Mouse (Mus musculus) CH12.LX (cell line): Measurements from ENCODE around the gene Gm11042. TPM values are rescaled to one million over a fixed set of nuclear protein-coding genes. Genes with fewer than 3 reads are reported as not detected.

Experiments used
- DNase-seq: peaks from one replicate; pipeline ENCODE4 v3.0.0-alpha.2; 2013; ENCODE audit errors: extremely low read depth
- H3K27ac ChIP-seq: 2 replicates; pipeline ENCODE4 v1.5.1; 2012; ENCODE audit warnings: low read depth, mild to moderate bottlenecking, control low read depth, moderate library complexity; ENCODE audit not compliant: insufficient read depth
- H3K27me3 ChIP-seq: replicated peaks from 2 replicates; pipeline ENCODE3; 2012; ENCODE audit warnings: inconsistent platforms
- H3K36me3 ChIP-seq, 2 experiments: replicated peaks in 1 of 2; 2 replicates each; pipeline versions ENCODE3 to v1.6.1; 2012; ENCODE audit warnings: inconsistent platforms in 1 of 2, low read length in 1 of 2, mild to moderate bottlenecking in 1 of 2, mixed read lengths in 1 of 2, moderate library complexity in 1 of 2; ENCODE audit not compliant: control insufficient read depth in 1 of 2, insufficient read depth in 1 of 2
- H3K4me1 ChIP-seq, 2 experiments: 2 replicates each; pipeline ENCODE4 v1.6.1; 2012; ENCODE audit warnings: inconsistent platforms in 1 of 2, moderate library complexity in 1 of 2; ENCODE audit not compliant: insufficient read depth in 2 of 2, control insufficient read depth in 1 of 2
- H3K4me2 ChIP-seq: 2 replicates; pipeline ENCODE4 v1.6.1; 2012; ENCODE audit warnings: low read depth, mild to moderate bottlenecking, control low read depth; ENCODE audit not compliant: poor library complexity, insufficient read depth, severe bottlenecking
- H3K4me3 ChIP-seq, 3 experiments: fragments of 150-350 bp in 1 of 3; sonication (generic) in 1 of 3; replicated peaks in 1 of 3; 2 replicates each; pipeline versions ENCODE3 to v1.5.1; 2011 to 2012; ENCODE audit warnings: low read depth in 2 of 3, low read length in 2 of 3, mild to moderate bottlenecking in 2 of 3, moderate library complexity in 2 of 3, control low read depth in 1 of 3, improper control_type of control experiment in 1 of 3, inconsistent platforms in 1 of 3, mixed read lengths in 1 of 3; ENCODE audit not compliant: poor library complexity in 1 of 3
- H3K79me2 ChIP-seq: replicated peaks from 2 replicates; pipeline ENCODE4 v1.6.1; 2012; ENCODE audit warnings: mild to moderate bottlenecking, moderate library complexity; ENCODE audit not compliant: control insufficient read depth, poor library complexity, insufficient read depth, severe bottlenecking; ENCODE audit errors: extremely low read depth
- H3K9ac ChIP-seq: 2 replicates; pipeline ENCODE4 v1.6.1; 2012; ENCODE audit warnings: low read depth, mild to moderate bottlenecking, control low read depth, moderate library complexity; ENCODE audit not compliant: insufficient read depth
- H3K9me3 ChIP-seq: replicated peaks from 2 replicates; pipeline ENCODE3; 2012; ENCODE audit warnings: low read length, inconsistent platforms, mixed read lengths
- ELF1 ChIP-seq: IDR thresholded peaks from 2 replicates; pipeline ENCODE4 v1.6.1; 2014; ENCODE audit warnings: low read depth, mild to moderate bottlenecking, inconsistent platforms, low read length, improper control_type of control experiment
- EP300 ChIP-seq: IDR thresholded peaks from 2 replicates; pipeline ENCODE4 v1.6.1; 2011; ENCODE audit warnings: low read length, improper control_type of control experiment
- ETS1 ChIP-seq: conservative IDR thresholded peaks from 2 replicates; pipeline ENCODE4 v1.6.1; 2012; ENCODE audit warnings: low read depth, mild to moderate bottlenecking, inconsistent platforms, low read length, improper control_type of control experiment, moderate library complexity
- JUN ChIP-seq: IDR thresholded peaks from 2 replicates; pipeline ENCODE4 v1.6.1; 2011; ENCODE audit warnings: low read depth, mild to moderate bottlenecking, low read length, improper control_type of control experiment, moderate library complexity; ENCODE audit not compliant: insufficient read depth
- KAT2A ChIP-seq: IDR thresholded peaks from 2 replicates; pipeline ENCODE4 v1.6.1; 2012; ENCODE audit warnings: low read length, improper control_type of control experiment, inconsistent platforms; ENCODE audit not compliant: insufficient replicate concordance
- MAX ChIP-seq: IDR thresholded peaks from 2 replicates; pipeline ENCODE4 v1.6.1; 2011; ENCODE audit warnings: low read length, improper control_type of control experiment
- RAD21 ChIP-seq: IDR thresholded peaks from 2 replicates; pipeline ENCODE4 v1.6.1; 2011; ENCODE audit warnings: low read depth, mild to moderate bottlenecking, low read length, improper control_type of control experiment, moderate library complexity
- SMC3 ChIP-seq: IDR thresholded peaks from 2 replicates; pipeline ENCODE4 v1.6.1; 2011; ENCODE audit warnings: low read depth, low read length, improper control_type of control experiment
- TBP ChIP-seq: conservative IDR thresholded peaks from 2 replicates; pipeline ENCODE4 v1.6.1; 2011; ENCODE audit warnings: low read depth, low read length, improper control_type of control experiment
- USF2 ChIP-seq: conservative IDR thresholded peaks from 2 replicates; pipeline ENCODE4 v1.6.1; 2011; ENCODE audit warnings: low read depth, low read length, improper control_type of control experiment
- ZMIZ1 ChIP-seq: IDR thresholded peaks from 2 replicates; pipeline ENCODE4 v1.6.1; 2012; ENCODE audit warnings: low read depth, mild to moderate bottlenecking, inconsistent platforms, low read length, improper control_type of control experiment
- ZNF384 ChIP-seq: IDR thresholded peaks from 2 replicates; pipeline ENCODE4 v1.6.1; 2012; ENCODE audit warnings: low read depth, low read length, improper control_type of control experiment, inconsistent platforms
- dilution Hi-C: fragments of 300-500 bp; cut with MboI; formaldehyde crosslinking; loops from 2 replicates; pipeline ENCODE4 v1.14.3; 2020; ENCODE audit warnings: low sequenced_read_pairs; ENCODE audit not compliant: extremely low pct_unique_long_range_greater_than_20kb, extremely low pct_ligation_motif_present
- in situ Hi-C: fragments of 300-500 bp; cut with MboI; formaldehyde crosslinking; loops from 3 replicates; pipeline ENCODE4 v1.14.3; 2019; ENCODE audit warnings: low sequenced_read_pairs, low pct_ligation_motif_present, low pct_unique_long_range_greater_than_20kb, mixed read lengths
- polyA plus RNA-seq: library from polyadenylated mRNA; unstranded; fragments of >175 nt; gene quantifications from 2 replicates; pipeline ENCODE4 v1.2.1, GENCODE M21; 2012; ENCODE audit warnings: low read depth; ENCODE audit not compliant: insufficient read length
- total RNA-seq, 2 experiments: library from RNA; depleted of rRNA; stranded (reverse); fragments of 300-350 nt in 1 of 2; fragments of >200 nt in 1 of 2; gene quantifications; 2 replicates each; pipeline ENCODE4 v1.2.3; 2012 to 2014

The Gm11042 gene
- total and polyA plus RNA-seq, 3 experiments = not detected

DNA sequence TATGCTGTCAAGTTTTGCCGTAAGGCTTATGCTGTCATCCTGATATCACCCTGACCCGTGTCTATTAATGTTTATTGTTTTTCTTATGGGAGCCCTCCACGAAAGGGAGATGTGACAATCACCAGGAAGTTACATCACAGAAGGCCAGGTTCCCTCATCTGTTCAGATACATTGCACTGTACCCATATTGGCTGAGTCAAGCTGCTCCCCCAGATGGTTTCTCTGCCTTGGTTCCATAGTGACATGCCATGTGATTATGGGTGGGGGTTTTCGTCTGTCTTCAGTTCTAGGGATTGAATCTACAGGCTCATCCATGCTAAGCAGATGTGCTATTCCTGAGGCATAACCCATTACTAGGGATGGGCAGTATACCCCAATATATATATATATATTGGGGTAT, 34.8 kb downstream of the Gm11042 start:
- no peak overlapping the region for H3K9ac ChIP-seq
- TF ChIP-seq EP300 (no peak), ELF1 (no peak), MAX (no peak), RAD21 (no peak), ZNF384 (no peak), KAT2A (no peak), ETS1 (no peak)
- no peaks in the 10 kb centered on the region for H3K36me3 ChIP-seq
- in situ Hi-C loops = loop anchor here (25.0 kb wide), 1 partner anchor 269 kb away; no protein-coding TSS in a partner anchor
- no peaks in the 10 kb centered on the region for H3K79me2 ChIP-seq
- no peak overlapping the region for H3K27ac ChIP-seq
- H3K4me1 ChIP-seq = peaks cover 4 to 18% of the 10 kb centered on the region in 2 experiments; a peak in 3 of 4 replicates
- no peak overlapping the region for H3K4me3 ChIP-seq
- no peak overlapping the region for H3K4me2 ChIP-seq
- dilution Hi-C loops = no loop called here
- DNase-seq = no peak
- no peaks in the 10 kb centered on the region for H3K27me3 ChIP-seq
- no peaks in the 10 kb centered on the region for H3K9me3 ChIP-seq

DNA sequence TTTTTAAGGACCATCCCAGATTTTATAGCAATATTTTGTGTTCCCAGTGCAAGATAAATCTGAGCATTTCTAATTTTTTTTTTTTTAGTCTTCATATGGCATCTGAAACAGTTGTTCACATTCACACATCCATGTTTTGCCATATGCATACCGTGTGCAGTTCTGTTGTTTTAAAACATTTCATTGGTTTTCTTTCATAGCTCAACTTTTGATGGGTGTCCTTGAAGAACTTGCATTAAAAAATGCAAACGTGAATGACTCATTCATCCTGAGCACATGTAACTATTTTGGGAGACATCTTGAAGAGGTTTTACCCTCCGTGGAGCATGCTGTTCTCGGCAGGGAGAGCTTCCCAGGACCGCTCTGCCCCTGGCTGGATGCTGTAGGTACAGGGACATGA, 38.9 kb downstream of the Gm11042 start:
- Histone ChIP-seq H3K9me3 (no peaks in the 10 kb centered on the region), H3K4me2 (no peak overlapping the region), H3K9ac (no peak overlapping the region), H3K4me3 (no peak overlapping the region), H3K36me3 (no peaks in the 10 kb centered on the region), H3K27me3 (no peaks in the 10 kb centered on the region), H3K79me2 (no peaks in the 10 kb centered on the region), H3K27ac (no peak overlapping the region), H3K4me1 (peaks cover 3 to 5% of the 10 kb centered on the region in 2 experiments; a peak in 2 of 4 replicates)
- no peak for DNase-seq
- in situ Hi-C loops (loop anchor here (25.0 kb wide), 1 partner anchor 265 kb away; no protein-coding TSS in a partner anchor), dilution Hi-C loops (no loop called here)
- TF ChIP-seq TBP = no peak
- no peak for TF ChIP-seq SMC3
- TF ChIP-seq EP300 = no peak
- TF ChIP-seq ZMIZ1 = no peak

DNA sequence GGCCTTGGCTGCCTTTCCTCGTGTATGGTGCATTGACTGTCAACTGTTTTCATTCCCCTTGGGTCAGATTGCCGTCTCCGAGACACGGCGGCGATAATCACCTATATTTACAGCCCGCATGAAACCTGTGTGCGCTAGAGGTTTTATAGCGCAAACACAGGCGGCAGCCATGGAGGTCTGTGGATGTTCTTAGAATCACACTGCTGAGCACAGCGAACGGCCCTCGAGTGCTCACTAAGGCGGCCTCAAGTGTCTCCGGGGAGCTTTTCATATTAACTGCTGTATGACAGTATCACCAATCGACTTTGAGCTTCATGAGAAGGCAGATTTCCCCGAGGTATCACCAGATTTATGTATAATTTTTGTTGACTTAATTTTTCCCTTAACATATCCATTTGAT, 43.6 kb downstream of the Gm11042 start:
- Histone ChIP-seq H3K27ac (no peak overlapping the region), H3K79me2 (no peaks in the 10 kb centered on the region), H3K9me3 (no peaks in the 10 kb centered on the region), H3K36me3 (no peaks in the 10 kb centered on the region), H3K4me2 (no peak overlapping the region), H3K4me1 (0 out of 4 replicates have a peak, but pooled peaks cover 0 to 3% of the 10 kb centered on the region in 2 experiments), H3K27me3 (no peaks in the 10 kb centered on the region), H3K4me3 (no peak overlapping the region), H3K9ac (no peak overlapping the region)
- TF ChIP-seq ZMIZ1 (no peak), JUN (no peak), USF2 (no peak)
- dilution Hi-C loops (no loop called here), in situ Hi-C loops (no loop called here)
- DNase-seq = no peak
